Mouse (Mus musculus) mesoderm, embryonic 11.5 days (tissue): ENCODE measurements at regions not wholly inside any gene's neighbourhood (a gene's known extent, or its start where the extent isn't known, plus 50 kb on each side); places are given as distances from the start of the nearest gene placed in this dataset.

Source experiments
- DNase-seq: peaks from one replicate; pipeline ENCODE4 v3.0.0-alpha.2; 2012; ENCODE audit warnings: low read depth, low spot score

DNA sequence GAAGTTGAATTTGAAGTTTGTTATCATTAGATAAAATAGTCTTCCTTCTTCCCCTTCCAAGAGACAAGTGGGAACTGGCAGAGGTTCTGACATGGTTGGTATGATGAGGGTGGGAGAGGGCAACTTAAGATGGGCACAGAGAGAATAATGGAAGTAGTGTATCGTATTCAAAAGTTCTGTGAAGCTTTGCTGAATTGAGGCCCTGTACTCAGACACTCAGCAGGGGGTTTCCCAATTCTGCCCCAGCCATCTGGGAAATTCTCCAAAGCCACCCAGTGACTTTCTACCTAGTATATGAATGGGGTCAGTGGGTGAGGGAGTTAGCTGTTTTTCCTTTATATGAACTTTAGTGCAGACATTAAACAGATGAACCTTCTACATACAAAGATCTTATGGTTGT is 1058.7 kb downstream of the Gsdmc2 start:
- no peak for DNase-seq

DNA sequence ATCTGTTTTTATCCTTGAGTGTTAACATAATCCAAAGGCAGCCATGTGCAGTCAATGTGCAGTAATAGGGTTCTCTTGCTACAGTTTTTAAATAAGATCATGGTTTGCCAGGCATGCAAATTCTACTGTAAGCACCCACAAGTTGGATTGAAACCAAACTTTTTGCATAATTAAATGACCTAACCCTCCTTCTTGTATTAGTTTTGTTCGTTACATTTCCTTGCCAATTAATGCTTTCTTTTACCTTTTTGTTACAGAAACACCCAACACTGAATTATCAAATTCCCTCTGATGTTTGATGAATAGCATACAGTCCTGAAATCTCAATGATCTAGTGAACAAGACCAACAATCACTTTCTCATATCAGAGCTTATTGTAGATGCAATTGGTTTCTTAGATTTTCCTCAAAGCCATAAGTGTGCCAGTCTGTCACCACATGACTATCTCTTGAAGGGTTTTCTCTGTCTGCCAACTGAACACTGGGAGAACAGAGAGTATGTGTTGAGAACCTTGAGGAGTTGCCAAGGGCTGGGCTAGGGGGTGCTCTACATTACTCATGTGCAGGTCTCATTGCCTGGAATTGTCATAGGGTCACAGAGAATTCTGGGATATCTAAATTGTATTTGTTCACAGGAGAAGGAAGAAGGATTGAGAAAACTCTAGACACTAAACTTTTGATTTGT is 1060.4 kb downstream of the Gsdmc2 start:
- no peak for DNase-seq

DNA sequence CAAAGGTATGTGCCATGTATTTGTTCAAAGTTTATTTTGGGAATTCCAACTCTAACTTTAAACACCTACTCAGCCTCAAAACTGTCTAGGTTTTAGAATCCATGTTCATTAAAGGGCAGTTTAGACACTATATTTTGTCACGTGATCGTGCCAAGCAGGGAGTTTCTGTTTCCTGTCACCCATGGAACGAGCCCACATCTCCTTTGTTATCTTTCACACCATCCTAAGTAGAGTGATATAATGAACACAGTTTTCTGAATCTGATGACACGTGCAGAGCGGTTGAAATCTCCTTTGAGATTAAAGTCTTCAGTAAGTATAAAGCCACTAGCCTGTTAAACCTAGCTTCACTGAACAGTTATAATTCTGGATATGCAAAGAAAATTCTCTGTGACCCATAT is 1066.1 kb downstream of the Gsdmc2 start:
- DNase-seq, result no peak

DNA sequence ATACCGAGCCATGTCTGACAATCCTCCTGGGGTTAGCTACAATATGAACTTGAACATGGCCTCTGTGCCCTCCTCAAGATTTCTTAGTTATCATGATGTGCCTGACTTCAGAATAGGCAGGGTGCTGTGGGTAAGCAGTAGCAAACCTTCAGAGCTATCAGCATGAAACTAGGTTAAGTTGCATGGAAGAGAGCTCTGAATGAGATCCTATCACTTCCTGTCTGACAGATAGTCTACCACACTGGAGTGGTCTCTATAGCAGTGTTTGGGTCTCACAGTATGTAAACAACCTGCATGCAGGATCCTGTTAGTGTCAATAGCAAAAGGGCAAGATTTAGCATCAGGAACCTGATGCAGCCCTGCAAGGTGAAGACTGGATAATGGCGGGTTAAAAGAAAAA is 1092.3 kb downstream of the Gsdmc2 start:
- no peak for DNase-seq

DNA sequence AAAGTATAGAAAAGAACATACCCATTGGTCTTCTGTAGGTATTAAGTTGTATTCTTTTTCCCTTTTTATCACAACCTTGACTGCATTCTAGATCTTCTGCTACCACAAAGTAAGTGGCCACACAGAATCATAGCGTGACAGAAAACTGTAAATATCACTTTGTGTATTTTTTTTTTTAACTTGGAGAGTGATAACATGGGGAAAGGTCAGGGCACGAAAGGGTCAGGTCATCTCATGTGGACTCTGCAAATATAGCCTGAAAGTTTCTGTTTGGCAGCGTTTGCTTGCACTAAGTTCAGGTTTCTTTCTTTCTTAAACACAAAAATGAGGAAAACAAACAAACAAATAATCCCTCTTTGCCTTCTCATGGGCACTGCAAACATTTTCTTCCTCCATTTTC is 1101.1 kb downstream of the Gsdmc2 start:
- no peak for DNase-seq

DNA sequence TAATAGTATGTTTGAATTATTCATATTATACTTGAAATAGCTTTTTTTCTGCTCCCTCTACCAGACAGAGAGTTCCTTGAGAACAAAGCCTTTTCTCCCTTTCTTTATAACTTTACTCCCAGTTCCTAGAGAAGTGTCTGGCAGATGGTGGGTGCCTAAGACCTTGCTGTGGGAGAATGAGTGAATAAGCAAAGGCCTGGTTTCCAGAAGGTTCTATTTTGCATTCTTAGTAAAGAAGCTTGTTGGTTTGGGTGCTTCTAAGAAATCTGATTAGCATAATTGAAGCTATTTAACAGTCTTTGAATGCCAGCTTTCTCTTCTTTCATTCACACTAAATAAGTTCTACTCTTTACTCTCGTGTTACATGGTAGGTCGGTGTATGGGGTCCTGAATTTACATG is 1104.2 kb downstream of the Gsdmc2 start:
- no peak for DNase-seq

DNA sequence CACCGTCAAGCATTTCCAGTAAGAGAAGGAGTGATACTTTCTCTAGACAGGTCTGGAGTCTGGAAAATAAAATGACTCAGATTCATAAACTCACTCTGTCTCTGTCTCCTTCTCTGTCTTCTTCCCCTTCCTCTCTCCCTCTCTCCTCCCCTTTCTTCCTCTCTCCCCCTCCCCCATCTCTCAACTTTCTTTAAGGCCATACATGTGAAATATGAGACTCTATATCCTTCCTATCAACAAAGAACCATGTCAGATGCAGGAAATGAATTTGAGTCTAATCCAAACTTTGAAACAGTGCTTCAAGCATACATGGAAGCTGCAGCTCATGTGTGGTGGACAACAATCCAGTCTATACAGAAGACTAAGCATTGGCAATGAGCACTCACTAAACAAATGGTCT is 1109.6 kb downstream of the Gsdmc2 start:
- no peak for DNase-seq

DNA sequence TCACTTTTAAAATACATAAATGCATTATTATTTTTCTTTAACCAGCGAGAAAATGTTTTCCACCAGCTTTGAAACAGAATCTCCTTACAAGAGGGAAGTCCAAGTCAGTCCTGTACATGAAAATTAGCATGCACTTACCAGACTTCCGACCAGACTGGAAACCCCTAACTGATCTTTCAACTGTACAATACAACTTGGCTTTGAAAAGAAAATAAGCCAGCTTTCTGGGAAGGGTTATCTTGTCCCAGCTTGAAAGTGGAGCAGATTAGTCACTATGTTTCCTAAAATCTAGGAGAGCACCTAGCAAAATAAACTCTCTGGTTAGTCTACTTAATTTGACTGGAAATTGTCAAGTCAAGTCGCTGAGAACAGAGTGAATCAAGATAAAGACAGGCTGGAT is 1110.1 kb downstream of the Gsdmc2 start:
- no peak for DNase-seq

DNA sequence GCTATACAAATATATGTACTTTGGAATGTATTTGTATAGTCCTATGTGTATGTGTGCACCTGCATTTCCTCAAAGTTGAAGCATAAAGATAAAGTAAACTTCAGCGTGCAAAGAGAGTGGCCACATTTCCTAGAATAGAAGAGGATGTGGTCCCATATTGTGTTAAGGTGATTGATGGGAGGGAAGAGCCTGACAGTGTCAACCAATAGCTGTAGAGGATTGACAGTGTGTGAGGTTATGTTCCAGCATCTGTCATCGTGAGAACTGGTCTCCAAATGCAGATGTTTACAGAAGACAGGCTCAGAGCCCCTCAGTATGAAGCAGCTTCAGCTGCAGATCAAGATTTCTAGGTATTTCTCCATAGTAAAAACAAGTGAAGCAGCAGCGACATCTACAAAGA is 1114.5 kb downstream of the Gsdmc2 start:
- no peak for DNase-seq

DNA sequence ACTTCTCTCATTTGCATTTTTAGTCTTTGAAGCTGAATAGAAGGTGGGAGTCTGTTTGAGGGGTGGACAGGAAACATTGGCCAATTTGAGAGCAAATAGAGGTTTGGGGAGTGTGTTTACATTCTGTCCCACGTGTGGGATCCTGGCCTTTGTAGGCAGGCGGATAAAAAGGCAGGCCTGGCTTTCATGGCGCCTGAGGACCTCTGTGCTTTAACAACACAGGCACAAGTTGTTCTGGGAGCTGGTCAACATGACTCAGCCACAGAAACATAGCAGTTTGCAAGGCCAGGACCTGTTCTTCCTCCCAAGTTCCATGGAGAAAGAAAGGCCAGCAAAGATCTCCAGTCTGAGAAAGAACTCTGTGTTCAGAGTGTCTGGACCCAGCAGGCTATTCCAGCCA is 1130.7 kb downstream of the Gsdmc2 start:
- no peak for DNase-seq

DNA sequence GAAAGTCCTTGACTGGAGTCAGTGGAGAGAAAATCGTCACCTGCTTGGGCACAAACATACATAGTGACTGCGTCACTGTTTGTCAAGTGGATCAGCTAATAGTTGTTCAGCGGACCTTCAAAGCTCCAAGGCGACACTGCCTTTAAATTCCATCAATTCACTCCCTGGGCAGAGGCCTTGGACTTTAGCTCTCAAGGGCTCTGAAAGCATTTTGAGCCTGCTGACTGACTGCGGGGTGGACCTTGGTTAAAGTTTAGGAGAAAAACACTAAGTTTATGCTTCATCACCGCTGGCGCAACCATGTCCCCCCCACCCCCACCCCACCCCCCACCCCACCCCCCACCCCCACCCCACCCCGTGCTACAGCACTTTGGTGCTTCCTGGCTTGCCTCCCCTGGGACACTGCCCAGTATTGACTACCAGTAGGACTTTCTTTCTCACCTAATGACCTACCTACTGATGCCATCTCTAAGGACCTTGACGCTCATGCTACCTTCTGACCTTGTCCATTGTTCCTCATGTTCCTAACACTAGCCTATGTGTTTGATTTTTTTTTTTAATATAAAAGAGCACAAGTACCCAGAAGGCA is 1132.3 kb downstream of the Gsdmc2 start:
- no peak for DNase-seq

DNA sequence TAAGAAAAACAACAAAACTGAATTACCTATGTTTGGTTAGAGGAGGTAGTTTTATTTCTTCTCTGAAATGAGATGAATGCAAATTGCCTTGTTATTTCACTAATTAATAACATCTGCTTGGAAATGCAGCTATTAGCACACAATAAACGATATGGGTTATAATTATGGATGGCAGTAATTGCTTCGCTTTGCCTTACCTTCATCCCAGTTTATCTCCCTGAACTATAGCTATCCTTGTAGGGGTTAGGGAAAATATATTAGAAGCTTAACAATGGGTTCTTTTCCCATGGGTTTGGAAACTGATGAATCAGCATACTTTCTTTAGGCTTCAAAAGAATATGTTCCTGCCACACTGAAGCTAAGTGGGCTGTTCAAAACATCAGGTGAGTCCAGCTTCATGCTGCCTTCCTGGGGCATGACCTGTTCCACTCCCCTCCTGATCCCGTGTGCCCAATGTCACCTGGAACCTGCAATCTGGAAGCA is 1132.9 kb downstream of the Gsdmc2 start:
- DNase-seq, result no peak

DNA sequence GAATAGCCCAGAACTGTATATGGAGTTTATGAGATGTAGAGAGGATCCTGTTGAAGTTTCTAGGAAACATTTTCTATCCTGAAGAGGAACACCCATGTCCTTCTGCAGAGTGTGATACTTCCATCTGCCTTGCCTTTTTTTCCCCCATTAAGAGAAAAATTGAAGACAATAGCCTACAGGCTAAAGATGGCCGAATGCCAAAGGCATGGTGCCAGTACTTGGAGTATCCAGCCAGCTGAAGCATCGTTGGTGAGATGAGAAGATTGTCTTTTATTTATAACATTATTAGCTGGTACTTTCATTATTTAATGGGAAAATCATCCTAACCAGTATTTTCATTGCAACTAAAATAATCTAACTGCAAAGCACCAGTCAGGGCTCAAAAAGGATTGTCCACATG is 1135.4 kb downstream of the Gsdmc2 start:
- DNase-seq, result no peak

DNA sequence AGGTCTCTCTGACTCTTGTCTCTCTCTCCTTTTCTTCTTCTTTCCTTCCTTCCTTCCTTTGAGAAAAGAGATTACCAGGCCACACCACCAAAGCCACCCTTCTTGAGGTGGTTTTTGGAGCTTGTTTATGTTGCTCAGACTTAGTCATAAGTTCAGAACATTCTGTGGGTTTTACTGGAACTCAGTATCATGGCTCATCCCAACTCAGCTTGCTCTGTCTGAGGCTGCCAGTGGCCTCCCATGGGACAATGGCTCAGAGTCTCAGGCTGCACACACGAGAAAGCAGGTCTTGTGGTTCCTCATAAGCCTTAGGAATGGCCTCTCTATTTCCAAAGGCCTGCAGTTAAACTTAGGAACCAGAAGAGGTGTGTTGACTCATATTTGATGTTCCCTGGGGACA is 1146.4 kb downstream of the Gsdmc2 start:
- no peak for DNase-seq

DNA sequence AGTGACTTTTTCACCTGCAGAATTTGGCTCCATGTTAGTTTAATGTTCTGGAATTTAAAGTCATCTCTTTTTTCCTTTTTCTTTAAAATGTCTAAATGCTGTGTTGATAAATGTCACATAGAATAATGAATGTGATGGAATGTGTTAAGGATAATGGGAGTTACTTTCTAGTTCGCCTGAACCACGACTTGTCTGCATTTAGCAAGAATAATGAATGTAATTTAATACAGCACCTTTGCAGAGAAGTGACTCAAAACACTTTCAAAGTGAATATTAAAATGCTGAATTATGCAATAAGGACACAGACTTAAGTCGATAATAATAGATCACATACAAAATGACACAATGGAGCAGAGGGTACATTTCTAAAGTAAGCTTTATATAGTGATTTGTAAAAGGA is 1150.2 kb downstream of the Gsdmc2 start:
- no peak for DNase-seq

DNA sequence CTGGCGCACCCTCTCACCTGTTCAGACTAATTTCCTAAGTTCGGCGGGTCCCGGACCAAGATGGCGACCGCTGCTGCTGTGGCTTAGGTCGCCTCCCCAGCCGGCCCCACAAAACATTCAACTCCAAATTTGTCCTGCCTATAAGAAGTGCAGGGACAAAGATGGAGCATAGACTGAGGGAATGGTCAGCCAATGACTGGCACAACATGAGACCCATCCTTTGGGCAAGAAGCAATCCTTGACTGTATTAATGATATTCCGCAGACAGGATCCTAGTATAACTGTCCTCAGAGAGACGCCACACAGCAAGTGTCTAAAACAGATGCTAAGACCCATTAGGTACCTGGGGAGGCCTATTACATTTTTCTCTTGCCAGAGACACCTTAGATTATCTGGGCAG is 1151.3 kb downstream of the Gsdmc2 start:
- no peak for DNase-seq

DNA sequence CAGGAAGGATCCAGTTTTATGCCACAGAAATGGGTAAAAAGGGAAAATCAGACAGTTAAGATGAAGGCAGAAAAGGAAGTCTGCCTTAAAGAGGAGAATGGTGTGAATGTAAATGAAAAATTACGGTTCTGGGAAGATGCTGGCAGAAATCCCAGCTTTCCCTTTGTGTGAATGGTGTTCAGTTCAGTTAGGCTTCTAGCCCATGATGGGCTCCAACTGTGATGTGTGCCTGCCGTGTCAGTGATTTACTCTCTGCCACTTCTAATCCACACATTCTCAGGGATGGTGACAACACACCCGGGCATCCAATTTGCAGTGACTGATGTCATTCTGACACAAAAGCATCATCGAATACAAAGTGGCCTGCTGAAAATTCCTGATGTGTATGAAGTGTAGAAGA is 1171.6 kb downstream of the Gsdmc2 start:
- no peak for DNase-seq

DNA sequence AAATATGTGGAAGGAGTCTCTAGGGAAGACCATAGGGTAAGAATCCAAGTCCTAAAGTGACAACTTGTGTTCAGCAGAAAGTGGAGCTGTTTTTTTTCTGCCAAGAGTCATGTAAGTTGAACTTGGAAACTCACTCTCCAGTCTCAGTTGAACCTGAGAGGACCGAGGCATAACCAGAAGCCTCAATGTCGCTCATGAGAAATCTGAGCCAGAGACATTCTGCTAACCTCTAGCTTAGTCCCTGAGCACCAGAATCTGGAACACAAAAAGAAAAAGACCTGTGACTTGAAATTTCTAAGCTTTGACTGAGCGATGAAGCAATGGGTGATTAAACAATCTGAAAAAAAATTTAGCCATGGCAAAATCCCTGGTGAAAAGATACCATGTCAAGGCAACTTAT is 1175.0 kb downstream of the Gsdmc2 start:
- DNase-seq, result no peak

DNA sequence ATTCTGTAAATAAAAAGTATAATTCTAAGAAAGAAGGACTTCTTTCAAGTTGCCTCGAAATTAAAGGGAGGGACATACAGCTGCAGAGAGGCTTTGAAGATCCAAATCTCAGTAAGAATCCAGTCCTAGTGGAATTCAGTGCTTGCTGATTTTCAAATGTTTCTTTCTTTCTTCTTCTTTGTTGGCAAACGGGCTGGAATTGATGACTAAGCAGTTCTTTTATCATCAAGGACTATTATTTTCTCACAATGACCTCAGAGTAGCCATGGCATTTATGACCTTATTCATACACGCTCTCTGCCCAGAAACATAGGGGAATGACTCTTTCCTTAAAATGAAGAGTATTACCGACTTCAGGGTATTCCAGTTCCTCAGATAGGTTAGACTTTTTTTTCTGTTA is 1185.9 kb downstream of the Gsdmc2 start:
- no peak for DNase-seq

DNA sequence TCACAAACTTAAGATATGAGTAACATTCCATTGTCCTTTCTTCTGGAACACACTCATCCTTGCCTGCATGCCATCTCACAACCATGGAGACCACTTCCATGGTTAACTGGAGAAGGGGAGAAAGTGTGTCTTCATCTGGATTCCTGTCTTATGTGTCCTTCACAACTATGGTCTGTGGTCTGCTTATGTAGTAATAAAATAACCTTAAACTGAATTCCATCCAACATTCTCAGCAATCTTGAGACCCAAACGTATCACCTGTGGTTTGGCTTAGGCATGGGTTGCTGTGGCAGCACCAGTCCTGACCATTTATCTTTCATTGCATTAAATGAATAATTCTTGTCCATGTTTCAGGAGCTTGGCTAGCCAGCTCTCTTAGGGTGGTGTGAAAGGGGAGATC is 1186.3 kb downstream of the Gsdmc2 start:
- DNase-seq, result no peak

DNA sequence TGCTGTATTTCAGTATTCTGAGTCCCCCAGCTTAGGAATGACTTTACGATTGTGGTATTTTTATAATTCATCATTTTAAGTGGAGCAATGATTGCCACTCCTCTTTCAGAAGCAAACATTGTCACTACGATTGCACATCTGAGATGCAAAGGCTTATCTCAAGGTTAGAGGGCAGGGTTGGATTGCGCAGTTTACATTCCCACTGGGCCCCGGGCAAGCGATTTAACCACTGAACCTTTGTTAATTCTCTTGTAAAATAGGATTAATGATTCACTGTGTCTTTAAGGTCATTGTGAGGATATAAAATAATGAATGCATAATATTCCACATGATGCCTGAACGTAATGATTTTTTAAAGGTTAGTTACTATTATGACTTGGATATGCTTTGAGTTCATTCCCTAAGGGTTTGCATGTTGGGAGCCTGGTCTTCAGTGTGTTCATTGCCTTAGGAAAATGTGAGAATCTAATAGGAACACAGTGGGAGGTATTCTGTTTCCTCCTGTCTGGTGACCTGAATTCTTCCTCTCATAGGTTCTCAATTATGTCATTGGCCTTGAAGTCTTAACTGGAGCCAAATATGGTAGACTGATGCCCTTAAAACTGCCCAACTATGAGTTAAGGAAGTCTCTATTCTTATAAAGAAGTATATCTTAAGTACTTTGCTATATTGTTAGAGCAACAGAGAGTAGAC is 1198.4 kb downstream of the Gsdmc2 start:
- DNase-seq, result no peak

DNA sequence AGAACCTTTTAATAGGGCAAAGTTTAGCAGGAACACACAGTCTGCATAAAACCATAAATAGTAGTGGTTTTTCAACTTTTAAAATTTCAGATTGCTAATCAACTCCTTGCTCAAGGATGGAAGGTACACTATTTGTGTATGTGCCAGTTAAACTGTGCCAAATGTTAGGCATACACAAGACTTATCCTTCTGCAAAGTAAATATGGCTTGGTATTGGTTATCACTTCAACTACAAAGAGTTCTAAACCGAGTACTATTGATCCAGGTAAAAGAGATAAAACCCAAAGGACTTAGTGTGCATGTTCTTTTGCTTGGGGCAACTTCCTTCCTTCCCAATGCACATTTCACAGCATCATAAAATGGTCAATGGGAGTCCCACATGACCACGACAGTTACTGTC is 1200.2 kb downstream of the Gsdmc2 start:
- DNase-seq, result no peak

DNA sequence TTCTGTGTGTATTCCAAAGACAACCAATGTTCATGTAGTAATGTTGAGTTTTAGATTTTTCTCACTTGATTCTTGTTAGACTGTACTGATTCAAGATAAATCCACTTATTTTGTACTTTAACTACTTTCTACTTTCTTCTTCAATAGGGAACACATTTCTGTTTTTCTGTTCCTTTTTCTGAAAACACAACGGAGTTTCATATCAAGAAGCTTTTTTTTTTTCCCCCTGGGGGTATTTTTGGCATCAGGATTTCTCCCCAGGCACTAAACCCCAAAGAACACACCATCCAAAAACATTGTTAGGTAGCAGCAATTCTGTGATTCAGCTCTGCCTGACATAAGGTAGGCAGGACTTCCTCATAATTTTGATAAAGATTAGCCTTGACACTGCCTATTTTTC is 1200.7 kb downstream of the Gsdmc2 start:
- DNase-seq, result no peak
